Mouse (Mus musculus) telencephalon, adult 2 months (tissue): ENCODE data around the gene 4921524J17Rik.
A peak's percentile ranks its signal among the peaks of the same experiment; 100 is the strongest.

Experiments used
- DNase-seq: peaks from one replicate; pipeline ENCODE4 v3.0.0-alpha.2; 2011; ENCODE audit warnings: low read depth, low spot score

The 4921524J17Rik gene

DNA sequence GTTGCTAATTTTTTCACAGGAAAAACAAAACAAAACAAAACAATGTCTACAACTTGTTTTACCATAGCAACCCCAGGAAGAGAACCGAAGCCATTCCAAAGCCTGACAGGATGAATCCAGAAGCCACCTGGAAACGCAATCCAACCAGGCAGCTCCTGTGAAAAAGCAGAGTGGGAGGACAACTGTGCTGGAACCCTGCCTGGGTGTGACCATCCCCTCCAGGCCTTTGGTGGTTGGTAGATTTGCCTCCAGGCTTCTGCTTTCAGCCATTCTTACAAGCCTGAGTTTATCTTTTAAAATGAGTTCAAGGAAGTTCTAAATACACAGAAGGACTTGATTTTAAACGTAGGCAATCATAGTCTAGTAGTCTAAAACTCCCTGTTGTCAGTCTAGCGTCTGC is 50.7 kb downstream of the 4921524J17Rik start:
- no peak for DNase-seq

DNA sequence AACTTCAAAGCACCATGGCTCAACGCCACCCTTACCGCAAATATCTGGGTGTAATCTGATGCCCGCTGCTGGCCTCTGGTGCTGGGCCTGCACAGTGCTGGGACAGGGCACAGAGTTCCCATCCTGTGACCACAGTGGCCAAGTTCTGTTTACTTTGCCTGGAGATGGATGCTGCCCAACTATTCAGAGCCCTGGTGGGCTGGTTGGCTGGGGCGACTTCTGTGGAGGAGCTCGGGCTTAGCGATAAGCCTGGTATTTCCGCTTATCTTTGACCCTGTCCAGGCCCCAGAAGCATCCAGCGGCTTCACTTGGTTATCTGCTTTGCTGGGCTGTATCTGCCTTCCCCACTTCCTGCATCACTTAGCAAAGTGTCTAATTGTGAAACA is 51.8 kb downstream of the 4921524J17Rik start:
- DNase-seq: no peak

- DNase-seq: no peak
These were observed 52.4 kb downstream of the 4921524J17Rik start for GRCm38 (mm10) chr8:85380123-85380823.

GRCm38 (mm10) chr8:85379142-85379781 is 53.4 kb downstream of the 4921524J17Rik start:
- DNase-seq: peak; percentile 34

DNA sequence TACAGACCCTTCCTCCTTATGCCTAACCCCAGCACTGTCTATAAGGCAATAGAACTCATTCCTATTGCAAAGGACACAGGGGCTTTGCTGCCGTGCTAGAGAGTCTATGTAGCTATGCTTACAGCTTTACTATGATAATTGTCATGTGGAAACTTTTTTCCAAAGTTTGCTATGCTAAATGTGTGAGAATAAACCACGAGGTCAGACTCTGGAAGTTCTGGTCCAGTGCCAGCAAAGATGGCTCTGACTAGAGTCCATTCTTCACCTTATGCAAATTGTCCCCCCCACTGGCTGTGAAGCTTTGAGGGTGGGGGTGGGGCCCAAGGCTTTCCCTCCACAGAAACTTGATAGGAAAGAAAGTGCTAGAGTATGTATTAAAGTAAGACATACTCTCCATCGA is 56.1 kb downstream of the 4921524J17Rik start:
- no peak for DNase-seq

GRCm38 (mm10) chr8:85374286-85374685 is 58.3 kb downstream of the 4921524J17Rik start:
- DNase-seq: no peak

GRCm38 (mm10) chr8:85373435-85374039 is 59.1 kb downstream of the 4921524J17Rik start:
- no peak for DNase-seq

GRCm38 (mm10) chr8:85372465-85372839 is 60.2 kb downstream of the 4921524J17Rik start:
- DNase-seq: no peak

- peak; percentile 49 for DNase-seq
These were observed 60.7 kb downstream of the 4921524J17Rik start for GRCm38 (mm10) chr8:85371736-85372464.

GRCm38 (mm10) chr8:85365176-85365575 is 67.5 kb downstream of the 4921524J17Rik start:
- DNase-seq: no peak

DNA sequence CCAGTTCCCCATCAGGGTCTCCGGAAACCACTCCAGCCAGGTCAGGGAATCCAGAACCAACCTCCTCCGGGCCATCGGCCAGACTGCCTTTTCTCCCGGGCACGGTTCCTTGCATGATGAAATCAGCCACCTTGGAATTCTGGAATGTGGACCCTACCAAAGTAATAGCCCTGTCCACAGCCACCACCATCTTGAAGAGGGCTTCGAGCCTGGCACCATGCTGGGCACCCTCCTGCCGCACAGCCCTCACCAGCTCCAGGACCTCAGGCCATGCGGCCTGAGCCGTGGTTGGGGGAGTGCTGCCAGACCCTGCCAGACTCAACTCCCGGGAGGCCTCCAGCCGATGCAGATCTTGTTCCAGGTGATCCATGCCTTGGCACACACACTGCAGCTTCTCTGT is 68.0 kb downstream of the 4921524J17Rik start:
- no peak for DNase-seq

DNA sequence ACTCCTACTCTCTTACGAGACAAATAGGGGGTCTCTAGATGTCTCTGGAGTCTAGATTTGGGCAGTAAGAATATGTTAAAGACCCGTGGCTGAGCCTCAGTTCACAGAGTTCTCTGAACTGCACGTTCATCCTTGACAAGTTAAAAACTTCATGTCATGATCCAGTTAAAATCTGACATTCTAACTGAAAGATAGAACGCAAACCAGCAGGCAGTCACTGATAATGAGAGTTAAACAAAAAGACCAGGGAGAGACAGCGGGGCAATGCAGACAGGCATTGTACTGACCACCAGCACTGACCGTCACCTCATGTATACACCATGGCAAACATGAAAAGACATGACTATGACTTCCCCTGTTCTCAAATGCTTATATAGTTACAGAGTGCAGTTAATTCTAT is 69.2 kb downstream of the 4921524J17Rik start:
- DNase-seq: no peak

DNA sequence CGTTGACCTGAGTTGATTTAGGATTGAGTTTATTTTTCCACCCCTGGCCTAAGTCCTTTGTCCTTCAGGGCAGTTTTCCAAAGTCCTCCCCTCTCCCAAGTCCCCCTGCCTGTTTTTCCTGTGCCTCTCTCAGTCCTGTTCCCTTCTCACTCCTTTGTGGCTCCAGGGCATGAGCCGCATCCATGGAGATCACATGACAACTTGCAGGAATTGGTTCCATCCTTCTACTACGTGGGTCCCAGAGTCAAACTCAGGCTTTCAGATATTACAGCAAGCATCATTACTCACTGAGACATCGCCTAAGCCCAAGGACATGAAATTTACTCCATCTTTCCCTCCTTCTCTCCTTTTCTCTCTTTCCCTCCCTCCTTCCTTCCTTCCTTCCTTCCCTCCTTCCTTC is 70.4 kb downstream of the 4921524J17Rik start:
- no peak for DNase-seq
